Mouse (Mus musculus): ENCODE measurements around the gene Maea.

- TF ChIP-seq CEBPB (IDR thresholded peaks at IDR 0.05; ENCODE audit: low read depth), result no peak
- no peak for TF ChIP-seq CTCF (IDR thresholded peaks at IDR 0.05; ENCODE audit: control insufficient read depth, insufficient read depth, insufficient read length)
- no peak for TF ChIP-seq MYOG (IDR thresholded peaks at IDR 0.05; ENCODE audit: control insufficient read depth, extremely low read depth, insufficient read length)
Measured at GRCm38 (mm10) chr5:33363263-33363662, 28.0 kb downstream of the Maea start.
